ENCODE assay signal across 13 mouse cellular contexts in genomic region chr16:78321559-78321958, GRCm38 (mm10). TPM values are rescaled to one million over a fixed set of nuclear protein-coding genes. Genes with fewer than 3 reads are reported as not detected.
DNase-seq lines count a peak whose midpoint lies in the region; ATAC-seq lines count a peak whose summit lies in the region.
"Had no signal": no experiment of that assay in that cellular context is flagged by ENCODE, and none has a peak within 500 bp of the region (broad histone marks: within the 10 kb centered on the region; RNA-seq: fewer than 3 reads in every experiment).

No protein-coding gene starts in this region.

- H3K4me3 ChIP-seq in kidney, embryonic 16.5 days (ENCODE audit: low read length): no peak overlapping the region
- no peak overlapping the region for H3K4me3 ChIP-seq in forebrain, embryonic 16.5 days (replicated peaks; ENCODE audit: low read length)
- no peak overlapping the region for H3K4me3 ChIP-seq in midbrain, embryonic 15.5 days
- H3K4me3 ChIP-seq: embryonic facial prominence, embryonic 12.5 days had no signal

- no peak overlapping the region; the same call in 1 of the 2 replicates for H3K4me2 ChIP-seq in kidney, embryonic 16.5 days (replicated peaks; ENCODE audit: low read depth, low read length)
- peak overlapping the region; percentile 27 for H3K4me2 ChIP-seq in forebrain, embryonic 16.5 days (ENCODE audit: low read length)
- peak overlapping the region; percentile 32 for H3K4me2 ChIP-seq in midbrain, embryonic 15.5 days

- no peaks in the 10 kb centered on the region for H3K9me3 ChIP-seq in kidney, embryonic 16.5 days (ENCODE audit: low read length)
- no peaks in the 10 kb centered on the region for H3K9me3 ChIP-seq in forebrain, embryonic 16.5 days (ENCODE audit: control insufficient read depth, low read length)
- H3K9me3 ChIP-seq in midbrain, embryonic 15.5 days: no peaks in the 10 kb centered on the region
- H3K9me3 ChIP-seq: embryonic facial prominence, embryonic 12.5 days had no signal

- peaks cover 10% of the 10 kb centered on the region; the same call in 1 of the 2 replicates for H3K4me1 ChIP-seq in kidney, embryonic 16.5 days (ENCODE audit: insufficient read depth, low read length)
- H3K4me1 ChIP-seq in forebrain, embryonic 16.5 days (replicated peaks; ENCODE audit: control insufficient read depth, insufficient read depth, low read length): peaks cover 19% of the 10 kb centered on the region
- H3K4me1 ChIP-seq in midbrain, embryonic 15.5 days: peaks cover 25% of the 10 kb centered on the region

- H3K27ac ChIP-seq in kidney, embryonic 16.5 days (ENCODE audit: low read length): no peak overlapping the region
- H3K27ac ChIP-seq in forebrain, embryonic 16.5 days (ENCODE audit: low read length): peak overlapping the region; percentile 51
- peak overlapping the region; percentile 60 for H3K27ac ChIP-seq in midbrain, embryonic 15.5 days
- H3K27ac ChIP-seq: embryonic facial prominence, embryonic 12.5 days had no signal

- H3K36me3 ChIP-seq in kidney, embryonic 16.5 days (ENCODE audit: insufficient read depth, low read length): 0 out of 2 replicates have a peak, but pooled peaks cover 3% of the 10 kb centered on the region
- peaks cover 5% of the 10 kb centered on the region for H3K36me3 ChIP-seq in forebrain, embryonic 16.5 days (ENCODE audit: control insufficient read depth, insufficient read depth)
- peaks cover 7% of the 10 kb centered on the region for H3K36me3 ChIP-seq in midbrain, embryonic 15.5 days (replicated peaks)

- 18% methylated on average over 7 of the region's 7 CpGs for WGBS in kidney, embryonic 16.5 days
- WGBS in forebrain, embryonic 16.5 days: 6% methylated on average over 7 of the region's 7 CpGs
- WGBS in midbrain, embryonic 15.5 days: 2% methylated on average over 7 of the region's 7 CpGs

- ATAC-seq in kidney, embryonic 16.5 days (ENCODE audit: low FRiP score, low TSS enrichment): peak; percentile 60; the same call in 1 of the 2 replicates
- ATAC-seq in forebrain, embryonic 16.5 days: peak; percentile 35; the same call in 1 of the 2 replicates
- peak; percentile 70; the same call in 1 of the 2 replicates for ATAC-seq in midbrain, embryonic 15.5 days (replicated peaks)
- ATAC-seq: activated CD4-positive, CD25-positive, alpha-beta regulatory T cell, adult 4 months had no signal

- no peak for DNase-seq in kidney, adult 8-10 months
- DNase-seq in embryo, embryonic 9.5 days (ENCODE audit: extremely low spot score): peak; percentile 29
- DNase-seq in cerebellum, postnatal 10 days: no peak
- DNase-seq in ovary, postnatal 14 days (ENCODE audit: low spot score): no peak
- DNase-seq: gastrocnemius, postnatal 14 days; kidney, postnatal 10 days; lung, postnatal 14 days; thymus, postnatal 4 days had no signal

- H3K27me3 ChIP-seq in kidney, embryonic 16.5 days (ENCODE audit: insufficient read depth, low read length): no peaks in the 10 kb centered on the region
- no peaks in the 10 kb centered on the region for H3K27me3 ChIP-seq in forebrain, embryonic 16.5 days (replicated peaks; ENCODE audit: control insufficient read depth, insufficient read depth, low read length)
- no peaks in the 10 kb centered on the region for H3K27me3 ChIP-seq in midbrain, embryonic 15.5 days (replicated peaks)
- H3K27me3 ChIP-seq: embryonic facial prominence, embryonic 12.5 days had no signal

- no peak overlapping the region for H3K9ac ChIP-seq in kidney, embryonic 16.5 days (replicated peaks; ENCODE audit: low read length)
- H3K9ac ChIP-seq in forebrain, embryonic 16.5 days (replicated peaks; ENCODE audit: low read depth, low read length): no peak overlapping the region
- H3K9ac ChIP-seq in midbrain, embryonic 15.5 days: no peak overlapping the region
- H3K9ac ChIP-seq: embryonic facial prominence, embryonic 12.5 days had no signal

RNA-seq across cellular contexts. Expression of gene Cxadr, which starts 20.3 kb away (rescaled TPM):
- polyA plus RNA-seq in kidney, embryonic 16.5 days (2015; fragmentation: Nextera tagmentation; extraction: Ambion mirVana): 37.2 and 39.3 TPM in 2 replicates
- 184 and 188 TPM in 2 replicates for polyA plus RNA-seq in forebrain, embryonic 16.5 days (2015; fragmentation: Nextera tagmentation; extraction: Ambion mirVana)
- polyA plus RNA-seq in midbrain, embryonic 15.5 days (2015; fragmentation: Nextera tagmentation; extraction: Ambion mirVana): 169 and 181 TPM in 2 replicates

RNA-seq across cellular contexts. Expression of gene Btg3, which starts 55.4 kb away (rescaled TPM):
- 24.7 and 33.1 TPM in 2 replicates for polyA plus RNA-seq in kidney, embryonic 16.5 days (2015; fragmentation: Nextera tagmentation; extraction: Ambion mirVana)
- 23.3 and 28.9 TPM in 2 replicates for polyA plus RNA-seq in forebrain, embryonic 16.5 days (2015; fragmentation: Nextera tagmentation; extraction: Ambion mirVana)
- polyA plus RNA-seq in midbrain, embryonic 15.5 days (2015; fragmentation: Nextera tagmentation; extraction: Ambion mirVana): 17.6 and 18.3 TPM in 2 replicates
